Mouse (Mus musculus) limb, embryonic 10.5 days (tissue): Measurements from ENCODE around the gene Sectm1a. TPM values are rescaled to one million over a fixed set of nuclear protein-coding genes. Genes with fewer than 3 reads are reported as not detected.
"Not testable (repeated sequence)": the region's sequence is repeated elsewhere in the genome, so short reads cannot be mapped to it uniquely, and the experiment has no call there.

Source experiments
- DNase-seq: peaks from one replicate; pipeline ENCODE4 v3.0.0-alpha.2; 2017; ENCODE audit warnings: low spot score
- H3K27ac ChIP-seq: fragments of 300-500 bp; sonication (generic); 2 replicates; pipeline ENCODE4 v1.5.1; 2016; ENCODE audit warnings: mild to moderate bottlenecking
- H3K27me3 ChIP-seq: fragments of 300-500 bp; sonication (generic); 2 replicates; pipeline ENCODE4 v1.6.1; 2016; ENCODE audit warnings: low read depth, mild to moderate bottlenecking; ENCODE audit not compliant: poor library complexity, severe bottlenecking
- H3K36me3 ChIP-seq: fragments of 300-500 bp; sonication (generic); 2 replicates; pipeline ENCODE4 v1.6.1; 2016; ENCODE audit warnings: mild to moderate bottlenecking, moderate library complexity
- H3K4me1 ChIP-seq: fragments of 300-500 bp; sonication (generic); 2 replicates; pipeline ENCODE4 v1.6.1; 2016
- H3K4me3 ChIP-seq: fragments of 300-500 bp; sonication (generic); 2 replicates; pipeline ENCODE4 v1.5.1; 2016; ENCODE audit warnings: mild to moderate bottlenecking, moderate library complexity
- H3K9me3 ChIP-seq: fragments of 300-500 bp; sonication (generic); replicated peaks from 2 replicates; pipeline ENCODE4 v1.6.1; 2016; ENCODE audit warnings: mild to moderate bottlenecking
- WGBS: fragments of 180-500 bp; shearing (Covaris S2); methylation state at CpG from one replicate; pipeline ENCODE4 v1.1.7; 2016; 5-methylcytosine and 5-hydroxymethylcytosine counted together
- polyA plus RNA-seq: library from polyadenylated mRNA; unstranded; fragments of >200 nt; fragmentation: Nextera tagmentation; extraction: Ambion mirVana; gene quantifications from 2 replicates; pipeline ENCODE4 v1.2.1, GENCODE M21; 2016

Gene Sectm1a
- polyA plus RNA-seq, 1 experiment from 2014 or later: not detected

DNA sequence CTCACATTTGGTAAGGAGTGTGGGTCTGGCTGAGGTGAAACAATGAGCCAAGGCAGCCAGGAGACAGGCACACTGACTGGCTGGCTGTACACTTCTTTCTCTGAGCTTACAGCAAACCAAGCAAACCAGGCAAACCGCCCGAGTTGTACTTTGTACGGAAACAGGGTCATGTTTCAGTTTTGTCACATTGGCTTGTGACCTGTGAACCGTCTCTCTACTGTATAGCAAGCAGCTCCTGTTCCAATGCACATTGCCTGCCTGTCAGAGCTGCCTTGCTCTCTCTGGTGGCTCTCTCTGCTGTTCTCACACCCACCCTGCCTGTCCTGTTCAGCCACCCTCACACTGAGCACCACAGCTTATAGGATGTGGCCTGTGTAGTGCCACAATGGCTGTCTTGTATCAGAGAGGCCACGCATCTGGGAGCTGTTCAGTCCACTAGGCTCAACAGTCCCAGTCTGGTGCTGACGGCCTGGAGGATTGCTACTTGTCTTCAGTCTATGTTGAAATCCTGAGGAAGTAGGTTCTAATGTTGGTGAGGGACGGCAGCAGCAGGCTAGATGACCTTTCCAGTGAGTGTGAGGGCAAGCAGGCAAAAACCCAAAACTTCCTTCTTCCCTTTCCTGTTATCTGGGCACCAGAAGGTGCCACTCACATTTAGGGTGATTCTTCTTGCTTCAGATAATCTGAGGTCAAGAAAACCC is 24.3 kb downstream of the Sectm1a start:
- H3K4me1 ChIP-seq: 0 out of 2 replicates have a peak, but pooled peaks cover 4% of the 10 kb centered on the region
- no peak for DNase-seq
- H3K4me3 ChIP-seq: no peak overlapping the region
- no peak overlapping the region for H3K27ac ChIP-seq
- 76% methylated on average over 7 of the region's 7 CpGs for WGBS
- H3K9me3 ChIP-seq: no peaks in the 10 kb centered on the region
- no peaks in the 10 kb centered on the region for H3K36me3 ChIP-seq
- H3K27me3 ChIP-seq: no peaks in the 10 kb centered on the region

- H3K4me1 ChIP-seq: 0 out of 2 replicates have a peak, but pooled peaks cover 4% of the 10 kb centered on the region
- H3K9me3 ChIP-seq: no peaks in the 10 kb centered on the region
- no peaks in the 10 kb centered on the region for H3K36me3 ChIP-seq
- no peak overlapping the region for H3K4me3 ChIP-seq
- peak; percentile 88 for DNase-seq
- WGBS: 19% methylated on average over 8 of the region's 8 CpGs
- no peak overlapping the region for H3K27ac ChIP-seq
- H3K27me3 ChIP-seq: no peaks in the 10 kb centered on the region
Observed at GRCm38 (mm10) chr11:121053536-121053935, 27.5 kb downstream of the Sectm1a start.

DNA sequence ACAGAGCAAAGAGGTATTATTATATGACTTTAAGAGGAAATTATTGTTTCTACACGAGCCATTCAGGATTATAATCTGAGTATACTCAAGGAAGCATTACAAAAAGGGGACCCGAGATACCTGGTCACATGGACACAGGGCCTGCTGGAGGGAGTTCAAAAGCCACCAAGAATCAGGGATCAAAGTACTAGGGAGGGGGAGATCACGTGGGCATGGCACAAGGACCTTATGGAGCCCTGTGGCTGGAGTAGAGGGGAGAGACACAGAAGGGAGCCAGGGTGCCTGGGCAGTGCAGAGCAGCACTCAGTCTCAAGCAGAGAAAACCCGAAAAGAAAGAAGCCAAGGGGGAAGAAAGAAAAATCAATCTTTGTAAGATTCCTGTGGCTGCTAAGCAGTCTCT is 28.6 kb downstream of the Sectm1a start:
- Histone ChIP-seq H3K27me3 (no peaks in the 10 kb centered on the region), H3K9me3 (no peaks in the 10 kb centered on the region), H3K27ac (no peak overlapping the region), H3K36me3 (no peaks in the 10 kb centered on the region), H3K4me3 (no peak overlapping the region), H3K4me1 (peaks cover 12% of the 10 kb centered on the region)
- WGBS: 72% methylated on average over 4 of the region's 4 CpGs
- no peak for DNase-seq

GRCm38 (mm10) chr11:121051793-121052192 is 29.2 kb downstream of the Sectm1a start:
- Histone ChIP-seq H3K27ac (no peak overlapping the region), H3K4me3 (no peak overlapping the region), H3K9me3 (no peaks in the 10 kb centered on the region), H3K36me3 (no peaks in the 10 kb centered on the region), H3K4me1 (peaks cover 15% of the 10 kb centered on the region), H3K27me3 (no peaks in the 10 kb centered on the region)
- no peak for DNase-seq
- 78% methylated on average over 1 of the region's 1 CpGs for WGBS

DNA sequence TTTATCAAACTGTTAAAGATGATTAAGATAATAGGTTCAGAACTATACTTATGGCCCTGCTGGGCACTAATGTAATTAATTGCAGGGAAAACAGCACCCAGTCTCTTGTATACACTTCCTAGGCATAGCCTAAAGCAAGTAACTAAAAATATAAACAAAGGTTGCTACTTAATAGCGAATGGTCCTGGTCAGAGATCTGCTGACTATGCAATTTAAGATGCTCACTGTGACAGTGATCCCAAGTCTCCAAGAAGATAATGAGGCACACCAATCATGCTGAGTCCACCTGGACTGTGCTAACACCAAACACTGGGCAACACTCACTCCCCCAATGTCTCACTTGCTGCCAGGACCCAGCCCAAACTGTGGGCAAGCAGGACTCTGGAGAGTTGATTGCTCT is 31.2 kb downstream of the Sectm1a start:
- no peak for DNase-seq
- no peaks in the 10 kb centered on the region for H3K9me3 ChIP-seq
- no peaks in the 10 kb centered on the region for H3K36me3 ChIP-seq
- H3K4me3 ChIP-seq: no peak overlapping the region
- H3K27ac ChIP-seq: no peak overlapping the region
- H3K4me1 ChIP-seq: peaks cover 15% of the 10 kb centered on the region
- no peaks in the 10 kb centered on the region; the same call in 1 of the 2 replicates for H3K27me3 ChIP-seq
- WGBS: 67% methylated on average over 1 of the region's 1 CpGs

GRCm38 (mm10) chr11:121047826-121048399 is 33.1 kb downstream of the Sectm1a start:
- WGBS: 27% methylated on average over 2 of the region's 2 CpGs
- peak; percentile 38 for DNase-seq

GRCm38 (mm10) chr11:121045286-121045685 is 35.7 kb downstream of the Sectm1a start:
- 79% methylated on average over 1 of the region's 1 CpGs for WGBS
- H3K27me3 ChIP-seq: no peaks in the 10 kb centered on the region; the same call in 1 of the 2 replicates
- H3K27ac ChIP-seq: no peak overlapping the region
- H3K4me3 ChIP-seq: no peak overlapping the region
- H3K9me3 ChIP-seq: no peaks in the 10 kb centered on the region
- DNase-seq: no peak
- no peaks in the 10 kb centered on the region for H3K36me3 ChIP-seq
- H3K4me1 ChIP-seq: peaks cover 11% of the 10 kb centered on the region

More at GRCm38 (mm10) chr11:121047826-121048399, 33.1 kb downstream of the Sectm1a start:
- no peaks in the 10 kb centered on the region; the same call in 1 of the 2 replicates for H3K27me3 ChIP-seq
- H3K4me1 ChIP-seq: peaks cover 11% of the 10 kb centered on the region
- H3K4me3 ChIP-seq: no peak overlapping the region
- H3K27ac ChIP-seq: no peak overlapping the region
- no peaks in the 10 kb centered on the region for H3K36me3 ChIP-seq
- no peaks in the 10 kb centered on the region for H3K9me3 ChIP-seq

GRCm38 (mm10) chr11:121043025-121043424 is 38.0 kb downstream of the Sectm1a start:
- 53% methylated on average over 1 of the region's 1 CpGs for WGBS
- H3K9me3 ChIP-seq, H3K4me1 ChIP-seq, DNase-seq, H3K27me3 ChIP-seq, H3K4me3 ChIP-seq, H3K27ac ChIP-seq, H3K36me3 ChIP-seq: not testable (repeated sequence)

DNA sequence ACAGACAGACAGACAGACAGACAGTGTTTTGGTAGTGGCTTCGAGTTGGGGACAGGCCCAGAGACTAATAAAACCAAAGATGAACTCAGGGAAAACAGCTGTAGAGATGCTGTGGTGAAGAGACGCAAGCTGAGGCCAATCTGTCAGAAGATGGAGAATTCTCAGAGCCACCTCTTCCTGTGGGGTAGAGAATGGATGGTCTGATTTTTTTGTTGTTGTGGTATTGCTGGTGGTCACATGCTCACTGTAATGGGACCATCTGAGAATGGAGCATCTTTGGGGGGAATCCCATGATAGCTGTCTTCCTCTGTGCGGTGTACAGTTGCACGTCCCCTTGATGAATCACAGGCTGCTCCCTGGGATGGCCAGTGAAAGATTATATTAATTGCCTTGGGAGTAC is 38.5 kb downstream of the Sectm1a start:
- Histone ChIP-seq H3K4me3 (no peak overlapping the region), H3K4me1 (peaks cover 4% of the 10 kb centered on the region), H3K9me3 (no peaks in the 10 kb centered on the region), H3K36me3 (no peaks in the 10 kb centered on the region), H3K27me3 (no peaks in the 10 kb centered on the region; the same call in 1 of the 2 replicates), H3K27ac (no peak overlapping the region)
- 83% methylated on average over 4 of the region's 4 CpGs for WGBS
- DNase-seq: no peak

DNA sequence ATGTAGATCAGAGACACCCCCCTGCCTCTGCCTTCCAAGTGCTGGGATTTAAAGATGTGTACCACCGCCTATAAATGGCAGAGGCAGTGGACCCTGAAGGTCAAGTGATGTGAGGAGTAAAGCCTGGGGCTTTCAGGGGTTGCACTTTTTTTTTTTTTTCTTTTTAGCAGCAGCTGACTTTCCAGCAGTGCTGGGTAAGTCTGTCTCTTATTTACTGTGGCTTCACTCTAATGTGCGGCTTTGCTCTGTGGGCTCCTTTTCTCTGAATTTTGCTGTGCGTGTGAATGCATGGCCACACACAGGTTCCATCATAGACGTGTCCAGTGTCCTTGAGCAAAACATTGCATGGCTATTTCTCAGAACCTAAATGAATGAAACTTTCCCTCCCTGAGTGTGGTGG is 39.4 kb downstream of the Sectm1a start:
- no peaks in the 10 kb centered on the region; the same call in 1 of the 2 replicates for H3K27me3 ChIP-seq
- no peaks in the 10 kb centered on the region for H3K36me3 ChIP-seq
- DNase-seq: no peak
- H3K4me1 ChIP-seq: no peaks in the 10 kb centered on the region
- H3K27ac ChIP-seq: no peak overlapping the region
- H3K4me3 ChIP-seq: no peak overlapping the region
- 73% methylated on average over 4 of the region's 4 CpGs for WGBS
- H3K9me3 ChIP-seq: no peaks in the 10 kb centered on the region

DNA sequence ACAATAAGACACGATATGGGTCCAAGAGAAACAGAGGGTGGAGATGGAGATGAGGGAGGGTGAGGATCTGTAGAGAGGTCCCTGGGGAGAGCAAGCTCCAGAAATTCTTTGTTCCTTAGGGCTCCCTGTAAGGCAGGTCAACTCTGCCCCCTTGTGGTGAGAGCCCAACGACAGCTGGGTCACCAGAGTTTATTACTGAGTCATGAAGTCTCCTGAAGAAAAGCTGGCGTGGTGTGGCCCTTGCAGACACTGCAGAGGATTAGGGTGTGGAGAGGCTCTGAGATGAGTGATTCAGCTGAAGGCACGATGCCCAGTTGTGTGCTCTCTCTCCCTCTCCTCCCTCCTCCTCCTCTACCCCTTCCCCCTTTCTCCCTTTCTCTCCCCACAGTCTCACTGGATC is 39.8 kb downstream of the Sectm1a start:
- Histone ChIP-seq H3K27ac (no peak overlapping the region), H3K9me3 (no peaks in the 10 kb centered on the region), H3K4me1 (no peaks in the 10 kb centered on the region), H3K36me3 (no peaks in the 10 kb centered on the region), H3K4me3 (no peak overlapping the region), H3K27me3 (no peaks in the 10 kb centered on the region; the same call in 1 of the 2 replicates)
- peak; percentile 84 for DNase-seq
- 5% methylated on average over 4 of the region's 4 CpGs for WGBS

GRCm38 (mm10) chr11:121039302-121039701 is 41.7 kb downstream of the Sectm1a start, which contains the start of gene Cd7:
Gene Cd7, minus strand, starts transcription at chr11:121039418.
- WGBS: 71% methylated on average over 5 of the region's 5 CpGs
- no peaks in the 10 kb centered on the region for H3K27me3 ChIP-seq
- no peak within 1 kb of the TSS for H3K27ac ChIP-seq
- H3K9me3 ChIP-seq: no peaks in the 10 kb centered on the region
- H3K4me1 ChIP-seq: no peaks in the 10 kb centered on the region
- DNase-seq: no peak
- H3K4me3 ChIP-seq: no peak within 1 kb of the TSS
- H3K36me3 ChIP-seq: no peaks in the 10 kb centered on the region

DNA sequence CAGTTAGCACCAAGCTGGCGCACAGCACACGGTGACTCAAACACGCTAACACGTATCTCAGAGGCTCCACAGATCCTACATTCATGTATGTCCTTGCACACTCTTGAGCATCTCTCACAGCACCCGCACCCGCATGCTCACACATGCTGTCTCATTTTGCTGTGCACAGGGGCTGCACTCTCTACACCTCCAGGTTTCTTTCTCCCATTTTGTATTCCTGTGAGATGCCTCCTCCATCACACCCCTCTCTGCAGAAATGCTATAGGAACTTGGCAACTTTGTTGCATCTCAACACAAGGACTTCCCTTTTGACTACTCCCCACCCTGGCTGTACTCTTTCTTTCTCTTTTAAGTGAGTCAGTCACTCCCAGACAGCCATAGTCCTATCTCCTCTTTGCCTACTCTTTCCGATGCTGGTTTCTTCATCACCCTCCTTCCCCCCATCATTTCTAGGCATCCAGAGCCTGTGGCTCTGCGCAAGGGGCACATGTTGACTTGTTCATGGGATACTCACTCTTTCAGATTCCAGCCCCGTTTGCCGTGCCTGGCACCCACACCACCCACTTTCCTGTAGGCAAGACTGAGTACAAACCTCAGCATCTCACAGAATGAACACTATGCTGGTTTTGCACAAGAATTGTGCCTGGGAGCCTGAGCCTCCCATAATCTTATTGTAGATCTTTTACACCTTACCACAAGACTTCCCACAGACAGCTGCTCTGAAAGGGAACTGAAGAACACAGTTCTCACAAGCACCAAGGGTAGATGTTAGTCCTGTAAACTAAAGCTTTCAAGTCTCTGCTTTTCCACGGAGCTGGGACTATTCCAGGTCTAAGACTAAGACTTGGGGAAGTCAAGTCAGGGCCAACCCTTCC is 42.4 kb downstream of the Sectm1a start:
- DNase-seq: no peak
- Histone ChIP-seq H3K9me3 (no peaks in the 10 kb centered on the region), H3K4me3 (no peak overlapping the region), H3K27ac (no peak overlapping the region), H3K4me1 (no peaks in the 10 kb centered on the region), H3K36me3 (no peaks in the 10 kb centered on the region), H3K27me3 (no peaks in the 10 kb centered on the region)
- WGBS: 88% methylated on average over 11 of the region's 11 CpGs
